Mouse (Mus musculus) R1 (cell line): ENCODE results near the gene Gtf2a2.

ENCODE experiments used
- DNase-seq: peaks from one replicate; pipeline ENCODE4 v3.0.0-alpha.2; 2018; ENCODE audit warnings: low read depth, low spot score

Gtf2a2 gene

DNA sequence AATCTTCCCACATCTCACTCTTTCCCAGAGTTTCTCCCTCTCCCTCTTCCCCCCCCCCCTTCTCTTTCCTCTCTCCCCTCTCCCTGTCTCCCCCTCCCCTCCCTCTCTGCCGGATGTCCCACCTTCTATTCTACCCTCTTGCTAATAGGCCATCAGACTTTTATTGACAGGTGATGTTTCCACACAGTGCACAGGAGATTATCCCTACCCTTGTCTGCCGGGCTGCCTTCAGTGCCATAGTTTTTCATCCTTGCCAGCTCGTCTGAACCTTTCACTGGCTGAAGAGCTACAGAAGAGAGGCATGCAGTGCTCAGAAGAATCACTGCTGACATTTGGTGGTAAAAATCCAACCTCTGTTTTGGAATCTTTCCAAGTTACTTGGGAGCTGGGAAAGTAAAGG, 41.1 kb downstream of the Gtf2a2 start:
- peak; percentile 66 for DNase-seq

DNA sequence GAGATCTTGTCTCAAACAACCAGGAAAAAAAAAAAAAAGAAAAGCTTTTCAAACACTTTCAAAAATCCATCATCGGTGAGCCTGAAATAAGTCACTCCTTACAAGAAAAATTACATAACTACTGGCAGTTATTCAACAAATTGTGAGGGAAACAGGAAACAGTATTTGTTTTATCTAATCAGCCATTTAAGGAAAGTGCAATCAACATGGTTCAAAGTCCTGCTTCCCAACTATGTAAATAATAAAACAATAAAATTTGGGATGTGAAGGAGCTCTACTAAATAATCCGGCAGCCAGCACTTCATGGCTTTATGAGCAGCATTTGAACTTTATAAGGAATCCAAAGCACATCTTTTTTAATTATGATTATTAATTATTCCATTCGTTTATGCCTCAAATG, 49.7 kb downstream of the Gtf2a2 start:
- DNase-seq: no peak

DNA sequence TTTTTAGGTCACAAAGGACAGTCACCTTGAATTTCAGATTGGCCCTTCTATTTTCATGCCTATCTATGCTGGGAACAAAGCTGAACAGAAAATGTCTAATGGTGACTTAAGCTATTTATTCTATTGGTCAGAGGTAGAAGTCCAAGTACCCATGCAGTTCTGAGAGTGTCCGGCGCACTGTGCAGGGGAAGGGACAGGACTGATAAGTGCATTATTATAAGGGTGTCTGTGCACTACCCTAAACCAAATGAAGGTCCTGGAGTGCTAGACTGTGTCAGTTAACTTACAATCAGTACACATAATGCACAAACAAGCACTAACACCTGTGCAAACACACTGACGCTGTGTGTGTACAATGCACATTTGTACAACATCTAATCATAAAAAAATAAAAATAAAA, 55.1 kb downstream of the Gtf2a2 start:
- DNase-seq: no peak

DNA sequence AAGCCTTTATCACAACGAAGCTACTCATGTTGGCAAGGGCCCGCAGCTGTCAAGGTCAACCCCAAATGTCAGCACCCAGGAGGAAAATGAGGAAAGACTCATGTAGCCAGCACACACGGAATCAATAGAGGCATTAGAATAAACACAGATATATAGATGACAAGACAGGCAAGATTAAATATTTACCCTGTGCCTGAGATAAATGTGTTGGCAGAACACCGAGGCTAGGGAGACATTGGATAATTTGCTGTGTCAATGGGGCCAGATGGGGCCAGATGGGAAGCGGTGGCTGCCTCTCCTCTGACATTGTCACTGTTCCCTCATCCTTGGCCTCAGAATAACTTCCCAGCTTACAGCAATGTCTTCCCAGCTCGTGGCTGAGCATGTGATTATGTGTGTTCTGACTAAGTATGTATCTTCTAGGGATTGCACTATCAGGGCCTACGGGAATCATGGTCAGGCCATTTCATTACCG, 57.6 kb downstream of the Gtf2a2 start:
- no peak for DNase-seq

DNA sequence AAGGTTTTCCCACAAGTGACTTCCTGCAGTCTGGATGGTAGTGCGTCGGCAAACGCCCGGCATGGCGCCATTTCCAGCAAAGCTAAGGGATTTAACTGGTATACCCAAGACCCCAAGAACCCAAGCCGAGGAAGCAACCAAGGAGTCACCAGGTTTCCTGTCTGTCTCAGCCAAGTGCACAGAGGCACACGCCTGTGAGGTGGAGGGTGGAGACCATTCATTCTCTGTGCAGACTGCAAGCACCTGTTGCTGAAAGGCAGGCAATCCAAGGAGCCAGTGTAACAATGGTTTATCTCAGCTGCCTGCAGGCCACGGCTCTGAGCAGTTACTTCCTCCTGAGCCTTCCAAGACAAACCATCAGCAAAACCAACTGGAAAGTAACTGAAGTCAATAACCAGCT, 60.0 kb downstream of the Gtf2a2 start:
- DNase-seq: no peak
